Mouse (Mus musculus): Measurements from ENCODE around the gene Adamts13.
A peak's percentile ranks its signal among the peaks of the same experiment; 100 is the strongest.

Adamts13 gene

GRCm38 (mm10) chr2:26973960-26974359 lies 744 bp downstream of the Adamts13 start:
- peak; percentile 49 to 64 for DNase-seq

GRCm38 (mm10) chr2:26980361-26980760 lies 7.1 kb downstream of the Adamts13 start:
- no peak for DNase-seq

- DNase-seq = no peak
Observed at GRCm38 (mm10) chr2:26984179-26984578, 11.0 kb downstream of the Adamts13 start.

GRCm38 (mm10) chr2:26984640-26985039 lies 11.4 kb downstream of the Adamts13 start:
- no peak for DNase-seq

- no peak for DNase-seq
Observed at GRCm38 (mm10) chr2:26993936-26994335, 20.7 kb downstream of the Adamts13 start.

GRCm38 (mm10) chr2:26997498-26997897 lies 24.3 kb downstream of the Adamts13 start:
- DNase-seq = peak; percentile 18 to 19

GRCm38 (mm10) chr2:26997993-26998392 lies 24.8 kb downstream of the Adamts13 start:
- no peak for DNase-seq

GRCm38 (mm10) chr2:27006255-27006654 lies 33.0 kb downstream of the Adamts13 start:
- no peak for DNase-seq

GRCm38 (mm10) chr2:27007701-27008100 lies 34.5 kb downstream of the Adamts13 start:
- DNase-seq = no peak

- peak; percentile 91 to 92 for DNase-seq
Observed at GRCm38 (mm10) chr2:27009714-27010244, 36.6 kb downstream of the Adamts13 start, which contains the start of gene Cacfd1. TSS of gene Cacfd1 (plus strand) at chr2:27009926.

- DNase-seq = peak; percentile 84 to 86
Observed at GRCm38 (mm10) chr2:27017802-27018201, 44.6 kb downstream of the Adamts13 start.

- no peak for DNase-seq
Observed at GRCm38 (mm10) chr2:27019530-27019929, 46.3 kb downstream of the Adamts13 start.

- no peak for DNase-seq
Observed at GRCm38 (mm10) chr2:27021103-27021502, 47.9 kb downstream of the Adamts13 start.

GRCm38 (mm10) chr2:27022612-27023011 lies 49.4 kb downstream of the Adamts13 start:
- no peak for DNase-seq

GRCm38 (mm10) chr2:27024136-27024535 lies 50.9 kb downstream of the Adamts13 start:
- no peak for DNase-seq

GRCm38 (mm10) chr2:27025545-27025944 lies 52.3 kb downstream of the Adamts13 start:
- peak; percentile 53 to 54 for DNase-seq

GRCm38 (mm10) chr2:27026332-27026731 lies 53.1 kb downstream of the Adamts13 start:
- no peak for DNase-seq

- DNase-seq = no peak
Observed at GRCm38 (mm10) chr2:27026857-27027617, 53.8 kb downstream of the Adamts13 start.

GRCm38 (mm10) chr2:27027618-27028436 lies 54.6 kb downstream of the Adamts13 start, which contains the start of gene Slc2a6:
TSS of gene Slc2a6 (minus strand) at chr2:27027998.
- DNase-seq = peak; percentile 89

- DNase-seq = peak; percentile 53 to 54
Observed at GRCm38 (mm10) chr2:27028437-27029015, 55.3 kb downstream of the Adamts13 start.

- DNase-seq = no peak
Observed at GRCm38 (mm10) chr2:27032361-27032760, 59.1 kb downstream of the Adamts13 start.

- DNase-seq = no peak
Observed at GRCm38 (mm10) chr2:27036003-27036402, 62.8 kb downstream of the Adamts13 start.

GRCm38 (mm10) chr2:27037008-27037407 lies 63.8 kb downstream of the Adamts13 start:
- no peak for DNase-seq
